Mouse (Mus musculus) bone marrow macrophage, adult 2 months (primary cell): Measurements from ENCODE around the gene Clns1a.

Experiments
- CTCF ChIP-seq: IDR thresholded peaks from 2 replicates; pipeline ENCODE4 v1.5.1; 2012; ENCODE audit warnings: low read depth, mild to moderate bottlenecking, low read length, moderate library complexity
- POLR2A ChIP-seq: IDR thresholded peaks from 2 replicates; pipeline ENCODE4 v1.6.1; 2012; ENCODE audit warnings: mild to moderate bottlenecking, low read depth, low read length, borderline replicate concordance

DNA sequence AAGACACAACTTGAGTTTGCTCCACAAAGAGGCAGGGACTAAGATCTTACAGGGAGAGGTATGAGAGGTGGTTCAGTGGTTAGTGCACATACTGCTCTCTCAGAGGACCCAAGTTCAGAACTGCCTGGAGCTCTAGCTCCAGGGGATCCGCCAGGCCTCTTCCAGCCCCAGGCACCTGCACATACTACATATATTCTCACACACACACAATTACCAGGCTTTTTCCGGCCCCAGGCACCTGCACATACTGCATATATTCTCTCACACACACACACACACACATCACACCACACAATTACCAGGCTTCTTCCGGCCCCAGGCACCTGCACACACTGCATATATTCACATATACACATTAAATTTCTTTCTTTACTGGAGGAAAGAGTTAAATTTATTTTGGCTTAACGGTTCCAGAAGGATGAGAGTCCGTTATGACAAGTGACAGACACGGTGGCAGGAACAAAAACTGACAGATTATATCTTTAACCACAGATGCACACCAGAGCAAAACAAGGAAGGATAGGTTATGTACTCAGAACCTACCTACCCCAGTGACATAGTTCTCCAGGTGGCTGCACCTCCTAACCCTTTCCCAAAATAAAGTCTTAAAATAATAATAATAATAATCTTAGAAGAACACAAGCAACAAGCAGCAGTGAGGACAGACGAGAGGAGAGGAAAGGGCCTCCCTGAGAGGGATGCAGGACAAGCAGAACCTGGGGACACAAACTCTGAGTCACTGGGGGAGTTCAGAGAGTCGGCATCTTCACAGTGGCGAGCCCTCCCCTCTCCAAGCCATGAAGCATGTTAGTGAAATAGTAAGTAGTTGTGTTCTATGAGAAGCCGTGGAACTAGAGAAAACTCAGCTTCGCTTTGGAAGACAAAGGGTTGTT, 27.5 kb downstream of the Clns1a start:
- TF ChIP-seq CTCF = no peak
- no peak for TF ChIP-seq POLR2A
